Mouse (Mus musculus): ENCODE data around the gene Tmem223.
A peak's percentile ranks its signal among the peaks of the same experiment; 100 is the strongest.

Tmem223 gene

DNA sequence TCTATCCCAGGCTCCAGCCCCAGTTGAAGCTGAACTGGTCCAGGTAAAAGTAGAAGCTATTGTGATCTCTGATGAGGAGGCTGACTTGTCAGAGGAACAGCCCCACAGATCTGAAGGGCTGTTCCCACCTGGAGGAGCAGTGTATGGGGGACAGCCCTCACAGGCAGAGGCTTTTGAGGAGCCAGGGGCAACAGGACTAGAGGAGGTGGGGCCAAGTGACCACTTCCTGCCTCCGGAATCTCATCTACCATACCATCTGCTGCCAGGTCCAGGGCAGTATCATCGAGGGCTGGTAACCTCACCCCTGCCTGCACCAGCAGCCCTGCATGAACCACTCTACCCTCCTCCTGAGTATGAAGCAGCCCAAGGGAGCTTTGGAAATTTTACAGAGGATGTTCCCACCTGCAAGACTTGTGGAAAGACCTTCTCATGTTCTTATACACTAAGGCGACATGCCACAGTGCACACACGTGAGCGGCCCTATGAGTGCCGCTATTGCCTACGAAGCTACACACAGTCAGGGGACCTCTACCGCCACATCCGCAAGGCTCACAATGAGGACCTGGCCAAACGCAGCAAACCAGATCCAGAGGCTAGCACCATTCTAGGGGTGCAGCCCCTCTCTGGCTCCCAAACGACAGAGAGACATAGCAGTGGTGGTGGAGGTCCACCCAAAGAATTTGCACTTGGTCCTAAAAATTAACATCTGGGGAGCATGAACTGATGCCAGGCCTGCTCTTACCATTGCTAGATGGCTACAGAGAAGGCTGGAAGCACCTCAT lies 33.3 kb downstream of the Tmem223 start:
- no peak for DNase-seq

- DNase-seq = no peak
Measured at GRCm38 (mm10) chr19:8806810-8807209, 36.0 kb downstream of the Tmem223 start.

DNA sequence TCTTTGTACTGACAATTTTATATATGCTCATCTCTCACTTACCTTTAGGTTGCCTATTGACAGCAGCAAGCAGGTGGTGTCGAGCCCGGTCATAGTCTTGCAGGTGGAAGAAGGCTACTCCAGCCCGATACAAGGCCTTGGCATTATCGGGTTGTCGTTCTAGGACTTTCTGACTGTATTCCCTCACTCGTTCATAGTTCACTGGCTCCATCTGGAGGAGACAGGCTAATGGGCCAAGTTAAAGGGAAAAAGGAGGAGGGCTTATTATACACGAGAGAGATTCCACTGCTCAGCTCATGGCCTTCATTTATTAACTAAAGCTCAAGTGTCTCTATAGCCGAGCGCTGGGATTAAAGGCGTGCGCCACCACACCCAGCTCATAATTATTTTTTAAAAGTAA lies 45.0 kb downstream of the Tmem223 start:
- no peak for DNase-seq

DNA sequence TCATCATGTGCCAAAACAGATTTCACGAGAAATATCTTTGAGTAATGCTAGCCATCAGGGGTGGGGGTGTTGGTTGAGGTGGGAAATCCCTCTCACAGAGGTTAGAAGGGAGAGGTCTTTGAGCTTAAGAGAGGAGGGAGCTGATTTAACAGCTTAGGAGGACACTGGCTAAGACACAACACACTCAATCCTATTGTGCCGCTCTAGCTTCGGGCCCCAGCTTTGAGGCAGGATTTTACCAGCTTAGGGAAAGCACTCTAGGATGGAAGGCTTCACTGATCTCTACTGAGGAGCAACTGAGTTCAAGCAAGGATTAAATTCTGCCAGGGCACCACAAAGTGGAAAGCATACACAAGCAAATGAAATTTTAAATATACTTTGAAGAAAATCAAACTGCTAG lies 46.2 kb downstream of the Tmem223 start:
- no peak for DNase-seq

DNA sequence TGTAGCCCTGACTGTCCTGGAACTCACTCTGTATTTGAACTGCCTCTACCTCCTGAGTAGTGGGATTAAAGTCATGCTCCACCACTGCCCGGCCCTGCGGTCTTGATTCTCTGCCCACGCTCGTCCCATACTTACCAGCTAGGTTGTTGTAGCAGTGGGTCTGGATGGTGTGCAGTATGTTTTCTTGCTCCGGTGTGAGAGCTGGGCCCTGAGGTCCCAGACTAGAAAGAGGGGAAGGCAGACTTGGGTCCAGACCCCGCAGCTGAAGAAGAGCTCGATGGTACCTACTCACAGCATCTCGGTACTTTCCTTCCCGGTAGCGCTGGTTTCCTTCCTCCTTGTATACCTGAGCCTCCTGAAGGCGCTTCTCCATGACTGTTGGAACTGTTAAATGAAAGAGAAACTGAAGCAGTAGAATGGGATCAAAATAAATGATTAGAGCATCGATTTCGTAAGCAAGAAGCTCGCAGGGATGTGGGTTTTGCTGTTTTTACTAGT lies 47.6 kb downstream of the Tmem223 start:
- no peak for DNase-seq

DNA sequence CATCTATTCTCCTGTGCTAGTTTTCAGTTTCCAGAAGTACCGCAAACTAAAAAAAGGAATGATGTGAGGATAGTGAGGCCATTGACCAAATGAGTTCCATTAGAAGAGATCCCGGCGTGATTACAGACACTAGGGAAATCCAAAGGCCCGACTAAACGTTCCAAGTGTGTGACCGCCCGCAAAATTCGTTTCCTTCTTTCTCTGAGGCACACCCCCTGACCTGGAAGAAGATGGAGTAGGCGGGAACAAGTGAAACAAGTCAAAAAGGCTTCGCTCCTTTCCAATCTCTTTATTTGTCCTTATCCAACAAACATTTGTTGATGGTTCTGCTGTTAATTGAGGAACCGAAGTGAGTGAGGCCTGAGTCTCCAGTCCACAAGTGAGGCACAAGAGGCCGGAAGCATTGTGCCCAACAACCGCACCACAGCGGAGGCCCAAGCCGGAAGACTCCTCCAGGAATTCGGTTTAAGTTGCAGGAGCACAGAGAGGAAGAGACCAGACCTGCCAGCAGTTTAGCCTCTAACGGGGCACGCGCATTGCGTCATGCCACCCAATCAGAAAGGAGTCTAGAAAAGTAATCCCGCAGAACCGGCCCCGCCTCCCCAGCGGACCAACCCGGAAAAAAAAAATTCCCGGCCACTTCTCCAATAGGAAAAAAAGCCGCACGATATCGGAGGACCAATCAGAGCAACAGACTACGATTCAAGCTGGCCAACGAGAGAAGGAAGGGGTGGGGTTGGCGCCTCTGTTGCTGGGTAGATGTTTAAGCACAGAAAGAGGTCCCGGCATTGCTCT lies 48.2 kb downstream of the Tmem223 start, which contains the start of gene Ttc9c:
Gene Ttc9c (minus strand): TSS at position 533 of the 795 bp plus-strand sequence.
- peak; percentile 94 for DNase-seq

DNA sequence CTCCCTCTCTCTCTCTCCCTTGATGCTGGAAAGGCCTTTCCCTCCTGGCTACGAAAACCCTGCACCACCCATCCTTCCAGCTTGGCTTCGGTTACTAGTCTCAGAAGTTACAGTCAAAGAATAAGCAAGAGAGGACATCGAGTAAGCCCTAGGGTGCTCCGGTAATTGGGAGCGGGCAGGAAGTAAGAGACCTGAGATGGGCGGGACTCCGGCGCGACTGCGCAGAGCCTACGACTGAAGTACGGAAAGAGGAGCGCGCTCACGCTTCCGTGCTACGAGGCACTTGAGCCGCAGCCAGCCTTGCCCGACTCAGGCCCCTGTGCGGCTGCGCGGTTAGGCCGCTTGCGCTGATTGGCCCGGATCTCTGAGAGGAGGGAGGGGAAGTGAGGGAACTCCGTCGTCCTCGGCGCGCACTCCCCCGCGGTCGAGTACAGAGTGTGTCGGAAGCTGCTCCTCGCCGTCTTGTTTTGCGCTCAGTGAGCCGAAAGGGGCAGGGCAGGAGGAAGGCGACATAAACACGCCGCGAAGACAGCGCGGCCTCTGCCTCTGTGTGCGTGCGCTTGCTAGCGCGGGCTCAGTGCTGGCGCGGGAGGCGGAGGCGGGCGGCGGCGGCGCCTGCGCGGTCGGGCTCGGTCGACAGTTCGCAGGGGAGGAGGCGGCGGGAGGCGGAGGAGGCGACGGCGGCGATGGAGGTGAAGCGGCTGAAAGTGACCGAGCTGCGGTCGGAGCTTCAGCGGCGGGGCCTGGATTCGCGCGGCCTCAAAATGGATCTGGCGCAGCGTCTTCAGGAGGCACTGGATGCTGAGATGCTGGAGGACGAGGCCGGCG lies 49.0 kb downstream of the Tmem223 start, which contains the start of gene Hnrnpul2:
Gene Hnrnpul2 (plus strand): TSS at position 415 of the 828 bp plus-strand sequence.
- peak; percentile 98 for DNase-seq

GRCm38 (mm10) chr19:8820424-8820956 lies 49.7 kb downstream of the Tmem223 start:
- DNase-seq = no peak

DNA sequence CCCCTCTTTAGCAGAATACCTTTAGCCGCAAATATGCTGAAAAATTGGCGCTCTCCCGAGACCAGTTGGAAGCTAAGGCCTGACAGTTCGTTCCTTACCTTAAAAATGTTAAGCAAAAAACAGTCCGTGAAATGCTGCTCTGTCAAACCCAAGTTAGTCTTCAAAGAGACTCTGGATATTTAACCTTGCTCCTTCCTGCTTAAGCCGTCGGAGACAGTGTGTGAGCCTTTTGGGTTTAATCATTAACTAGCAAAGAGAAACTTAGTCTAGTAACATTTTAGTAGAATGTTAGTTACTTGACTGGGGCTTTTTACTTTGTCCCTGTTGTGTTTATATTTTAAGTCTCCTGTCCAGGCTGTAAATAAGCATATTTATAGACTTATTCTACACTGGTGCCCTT lies 50.4 kb downstream of the Tmem223 start:
- DNase-seq = no peak
